Mouse (Mus musculus): Measurements from ENCODE around the gene Mpv17l2. TPM values are rescaled to one million over a fixed set of nuclear protein-coding genes. Genes with fewer than 3 reads are reported as not detected.

Mpv17l2 gene
- polyA plus RNA-seq, 1 experiment from 2014 or later, result 44.0 TPM

DNA sequence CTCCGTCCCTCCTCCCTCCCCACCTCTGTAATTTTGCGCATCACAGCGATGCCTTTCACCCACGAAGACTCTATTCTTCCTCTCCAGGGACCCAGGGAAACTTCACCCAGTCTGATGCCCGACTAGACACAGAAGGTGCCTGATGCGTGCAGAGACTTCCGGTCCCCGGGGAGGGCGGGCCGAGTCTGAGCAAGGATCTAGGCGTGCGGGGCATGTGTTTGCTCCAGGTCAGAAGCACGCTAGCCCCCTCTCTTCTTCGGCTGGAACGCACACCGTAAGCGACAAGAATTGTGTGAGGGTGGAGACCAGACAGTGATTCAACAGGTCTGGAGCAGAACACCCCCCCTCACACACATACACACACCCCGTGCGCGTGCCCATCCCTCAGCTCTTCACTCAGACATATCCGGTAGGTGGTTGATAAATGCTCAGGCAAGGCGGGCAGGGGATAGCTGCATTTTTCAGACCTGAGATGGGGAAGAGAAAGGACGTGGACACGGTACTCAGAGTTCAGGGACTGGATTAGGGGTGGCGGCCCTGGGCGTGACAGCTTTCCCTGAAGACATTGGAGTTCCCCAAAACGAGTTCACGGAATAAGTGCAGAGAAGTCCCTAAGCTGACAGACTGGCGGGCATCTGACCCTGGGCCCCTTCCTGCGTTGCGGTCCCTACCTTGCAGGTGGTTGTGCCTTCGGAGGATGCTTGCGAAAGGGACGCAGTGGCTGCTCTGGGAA lies 5.3 kb upstream of the Mpv17l2 start:
- Histone ChIP-seq H3K9ac (ENCODE audit: low read length) (peak overlapping the region; percentile 70), H3K4me2 (ENCODE audit: low read depth, low read length) (peak overlapping the region; percentile 86), H3K4me1 (ENCODE audit: control insufficient read depth, insufficient read depth, low read length) (peaks cover 21% of the 10 kb centered on the region), H3K36me3 (ENCODE audit: control insufficient read depth, insufficient read depth) (peaks cover 17% of the 10 kb centered on the region), H3K9me3 (replicated peaks; ENCODE audit: control insufficient read depth, low read length) (no peaks in the 10 kb centered on the region), H3K27me3 (ENCODE audit: control insufficient read depth, insufficient read depth, low read length) (no peaks in the 10 kb centered on the region), H3K4me3 (ENCODE audit: low read length) (peak overlapping the region; percentile 56), H3K27ac (ENCODE audit: low read length) (0 out of 2 replicates have a peak overlapping the region, but pooled peaks have one; percentile 44)
- WGBS, result under 1% methylated on average over 34 of the region's 34 CpGs
- ATAC-seq (replicated peaks; ENCODE audit: extremely low read depth, insufficient read depth, low FRiP score), result no peak

DNA sequence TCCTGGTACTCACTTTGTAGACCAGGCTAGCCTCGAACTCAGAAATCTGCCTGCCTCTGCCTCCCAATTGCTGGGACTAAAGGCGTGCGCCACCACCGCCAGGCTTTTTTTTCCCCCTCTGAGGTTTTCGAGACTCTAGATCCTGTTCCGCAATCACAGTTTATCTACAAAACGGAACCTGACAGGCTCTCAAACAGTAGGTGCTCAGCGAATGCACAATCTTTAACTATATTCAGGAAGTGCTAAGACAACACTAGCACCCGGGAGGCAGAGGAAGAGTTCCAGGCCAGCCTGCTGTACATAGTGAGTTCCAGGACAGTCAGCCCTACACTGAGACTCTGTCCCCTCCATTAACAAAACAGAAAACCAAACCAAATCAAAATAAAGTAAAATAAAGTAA lies 4.6 kb upstream of the Mpv17l2 start:
- H3K4me1 ChIP-seq (ENCODE audit: control insufficient read depth, insufficient read depth, low read length), result peaks cover 21% of the 10 kb centered on the region
- no peaks in the 10 kb centered on the region for H3K27me3 ChIP-seq (ENCODE audit: control insufficient read depth, insufficient read depth, low read length)
- peak overlapping the region; percentile 70; the same call in 1 of the 2 replicates for H3K9ac ChIP-seq (ENCODE audit: low read length)
- WGBS, result 71% methylated on average over 9 of the region's 9 CpGs
- ATAC-seq (replicated peaks; ENCODE audit: extremely low read depth, insufficient read depth, low FRiP score), result no peak
- peak overlapping the region; percentile 86 for H3K4me2 ChIP-seq (ENCODE audit: low read depth, low read length)
- H3K27ac ChIP-seq (ENCODE audit: low read length), result no peak overlapping the region
- peaks cover 11% of the 10 kb centered on the region; the same call in 1 of the 2 replicates for H3K36me3 ChIP-seq (ENCODE audit: control insufficient read depth, insufficient read depth)
- no peaks in the 10 kb centered on the region for H3K9me3 ChIP-seq (replicated peaks; ENCODE audit: control insufficient read depth, low read length)
- peak overlapping the region; percentile 56 for H3K4me3 ChIP-seq (ENCODE audit: low read length)

DNA sequence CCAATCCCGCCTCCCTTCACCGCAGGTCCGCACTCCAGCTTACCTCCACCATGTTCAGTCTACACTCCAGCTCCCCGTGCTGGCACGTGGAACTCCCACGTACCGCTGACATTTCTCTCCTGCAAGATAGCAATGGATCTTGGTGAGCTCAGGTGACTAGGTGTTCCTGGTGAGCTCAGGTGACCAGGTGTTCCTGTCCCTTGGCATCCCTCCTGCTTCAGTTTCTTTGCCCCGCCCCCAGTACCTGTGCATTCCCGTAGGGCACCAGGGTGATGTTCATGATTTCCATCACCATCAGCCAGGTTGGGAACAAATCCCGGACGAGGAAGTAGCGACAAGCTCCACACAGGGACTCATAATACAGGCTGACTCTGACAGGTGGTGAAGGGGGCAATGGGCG lies 3.9 kb upstream of the Mpv17l2 start:
- WGBS, result 92% methylated on average over 13 of the region's 13 CpGs
- peaks cover 11% of the 10 kb centered on the region; the same call in 1 of the 2 replicates for H3K36me3 ChIP-seq (ENCODE audit: control insufficient read depth, insufficient read depth)
- H3K4me3 ChIP-seq (ENCODE audit: low read length), result no peak overlapping the region
- no peak overlapping the region for H3K27ac ChIP-seq (ENCODE audit: low read length)
- no peak for ATAC-seq (replicated peaks; ENCODE audit: extremely low read depth, insufficient read depth, low FRiP score)
- peaks cover 28% of the 10 kb centered on the region for H3K4me1 ChIP-seq (ENCODE audit: control insufficient read depth, insufficient read depth, low read length)
- H3K4me2 ChIP-seq (ENCODE audit: low read depth, low read length), result no peak overlapping the region
- H3K9ac ChIP-seq (ENCODE audit: low read length), result no peak overlapping the region
- H3K27me3 ChIP-seq (ENCODE audit: control insufficient read depth, insufficient read depth, low read length), result no peaks in the 10 kb centered on the region
- no peaks in the 10 kb centered on the region for H3K9me3 ChIP-seq (replicated peaks; ENCODE audit: control insufficient read depth, low read length)

DNA sequence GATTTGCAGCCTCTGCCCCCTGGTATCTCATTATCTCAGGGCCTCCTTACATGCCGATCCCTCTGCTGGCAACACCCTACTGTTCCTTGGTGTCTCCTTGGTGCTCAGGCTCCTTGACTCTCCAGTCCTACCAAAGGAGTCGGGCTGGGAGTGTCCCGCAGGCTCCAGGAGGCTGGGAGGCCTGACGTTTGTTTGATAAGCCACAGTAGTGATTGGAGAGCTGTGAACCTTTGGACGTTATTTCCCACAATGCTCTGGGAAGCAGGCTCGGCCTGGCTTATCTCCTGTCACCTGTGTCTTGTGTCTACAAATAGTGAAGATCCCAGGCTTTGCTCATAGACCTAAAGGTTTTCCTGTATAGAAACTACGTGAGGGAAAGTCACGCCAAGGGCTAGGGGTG lies 3.3 kb upstream of the Mpv17l2 start:
- Histone ChIP-seq H3K36me3 (ENCODE audit: control insufficient read depth, insufficient read depth) (peaks cover 11% of the 10 kb centered on the region; the same call in 1 of the 2 replicates), H3K4me1 (ENCODE audit: control insufficient read depth, insufficient read depth, low read length) (peaks cover 34% of the 10 kb centered on the region), H3K4me3 (ENCODE audit: low read length) (no peak overlapping the region), H3K9me3 (replicated peaks; ENCODE audit: control insufficient read depth, low read length) (no peaks in the 10 kb centered on the region), H3K9ac (ENCODE audit: low read length) (no peak overlapping the region), H3K4me2 (ENCODE audit: low read depth, low read length) (no peak overlapping the region), H3K27me3 (ENCODE audit: control insufficient read depth, insufficient read depth, low read length) (no peaks in the 10 kb centered on the region), H3K27ac (ENCODE audit: low read length) (no peak overlapping the region)
- no peak for ATAC-seq (replicated peaks; ENCODE audit: extremely low read depth, insufficient read depth, low FRiP score)
- WGBS, result 60% methylated on average over 8 of the region's 8 CpGs

DNA sequence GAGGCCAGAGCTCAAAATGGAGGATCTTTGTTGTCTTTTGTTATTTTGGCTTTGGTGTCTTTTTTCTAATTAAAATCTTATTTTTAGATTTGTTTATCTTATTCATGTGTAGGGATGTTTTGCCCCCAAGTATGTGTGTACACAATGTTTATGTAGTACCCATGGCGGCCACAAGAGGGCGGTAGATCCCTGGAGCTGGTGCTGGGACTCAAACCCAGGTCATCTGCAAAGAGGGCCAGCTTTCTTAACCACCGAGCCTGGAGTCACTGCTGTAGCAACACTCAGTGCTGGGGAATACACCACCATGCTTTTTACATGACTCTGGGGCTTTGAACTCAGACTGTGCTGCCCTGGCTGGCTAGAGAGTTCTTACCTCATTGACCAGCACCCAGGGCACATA lies 2.6 kb upstream of the Mpv17l2 start:
- H3K36me3 ChIP-seq (ENCODE audit: control insufficient read depth, insufficient read depth), result peaks cover 5% of the 10 kb centered on the region; the same call in 1 of the 2 replicates
- H3K4me1 ChIP-seq (ENCODE audit: control insufficient read depth, insufficient read depth, low read length), result peaks cover 38% of the 10 kb centered on the region
- no peak for ATAC-seq (replicated peaks; ENCODE audit: extremely low read depth, insufficient read depth, low FRiP score)
- WGBS, result 7% methylated on average over 3 of the region's 3 CpGs
- no peaks in the 10 kb centered on the region for H3K27me3 ChIP-seq (ENCODE audit: control insufficient read depth, insufficient read depth, low read length)
- no peak overlapping the region for H3K9ac ChIP-seq (ENCODE audit: low read length)
- no peak overlapping the region for H3K4me3 ChIP-seq (ENCODE audit: low read length)
- H3K27ac ChIP-seq (ENCODE audit: low read length), result no peak overlapping the region
- H3K4me2 ChIP-seq (ENCODE audit: low read depth, low read length), result no peak overlapping the region
- H3K9me3 ChIP-seq (replicated peaks; ENCODE audit: control insufficient read depth, low read length), result no peaks in the 10 kb centered on the region

DNA sequence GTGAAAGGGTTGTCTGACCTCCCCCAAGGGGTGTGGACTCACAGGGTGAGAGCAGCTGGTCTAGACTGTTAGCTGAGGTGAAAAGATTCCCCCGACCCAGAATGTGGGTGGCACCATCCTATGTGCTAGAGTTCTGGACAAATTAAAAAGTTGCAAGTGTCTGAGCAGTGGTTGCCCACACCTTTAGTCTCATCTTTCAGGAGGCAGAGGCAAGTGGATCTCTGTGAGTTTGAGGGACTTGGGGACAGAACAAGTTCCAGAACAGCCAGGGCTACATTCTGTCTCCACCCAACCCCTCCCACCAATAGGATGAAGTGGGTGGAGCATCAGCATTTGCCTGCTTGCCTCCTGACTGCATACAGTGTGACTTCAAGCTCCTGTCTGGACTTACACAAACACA lies 1.4 kb upstream of the Mpv17l2 start:
- 67% methylated on average over 1 of the region's 1 CpGs for WGBS
- Histone ChIP-seq H3K4me1 (ENCODE audit: control insufficient read depth, insufficient read depth, low read length) (peaks cover 37% of the 10 kb centered on the region), H3K27ac (ENCODE audit: low read length) (no peak overlapping the region)

DNA sequence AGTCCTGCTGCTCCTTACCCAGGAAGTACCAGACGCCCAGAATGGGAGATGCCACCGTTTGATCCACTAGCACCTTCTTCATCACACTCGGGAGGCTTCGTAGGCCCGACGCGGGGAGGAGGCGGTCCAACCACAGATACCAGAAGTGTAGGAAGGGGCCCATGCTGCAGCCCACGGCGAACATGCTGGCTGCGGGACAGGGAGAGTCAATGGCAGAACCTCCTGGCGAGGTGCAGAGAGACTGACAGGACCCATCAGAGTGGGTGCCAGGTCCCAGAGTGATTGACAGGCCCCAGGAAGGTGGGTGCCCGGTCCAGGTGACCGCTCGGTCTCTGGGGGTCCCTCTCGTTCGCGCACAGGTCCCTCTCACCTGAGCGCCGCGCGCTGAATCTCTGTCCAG lies 396 bp downstream of the Mpv17l2 start:
- peak overlapping the region; percentile 84 for H3K4me2 ChIP-seq (ENCODE audit: low read depth, low read length)
- WGBS, result under 1% methylated on average over 22 of the region's 22 CpGs
- H3K27ac ChIP-seq (ENCODE audit: low read length), result peak overlapping the region; percentile 70
- H3K9me3 ChIP-seq (replicated peaks; ENCODE audit: control insufficient read depth, low read length), result no peaks in the 10 kb centered on the region
- peaks cover 15% of the 10 kb centered on the region for H3K36me3 ChIP-seq (ENCODE audit: control insufficient read depth, insufficient read depth)
- peak; percentile 3; the same call in 1 of the 2 replicates for ATAC-seq (replicated peaks; ENCODE audit: extremely low read depth, insufficient read depth, low FRiP score)
- peaks cover 24% of the 10 kb centered on the region for H3K4me1 ChIP-seq (ENCODE audit: control insufficient read depth, insufficient read depth, low read length)
- H3K27me3 ChIP-seq (ENCODE audit: control insufficient read depth, insufficient read depth, low read length), result no peaks in the 10 kb centered on the region
- peak overlapping the region; percentile 79 for H3K9ac ChIP-seq (ENCODE audit: low read length)
- peak overlapping the region; percentile 64 for H3K4me3 ChIP-seq (ENCODE audit: low read length)

More for the DNA sequence above, 1.4 kb upstream of the Mpv17l2 start:
- Histone ChIP-seq H3K4me2 (ENCODE audit: low read depth, low read length) (no peak overlapping the region), H3K4me3 (ENCODE audit: low read length) (no peak overlapping the region), H3K9me3 (replicated peaks; ENCODE audit: control insufficient read depth, low read length) (no peaks in the 10 kb centered on the region), H3K27me3 (ENCODE audit: control insufficient read depth, insufficient read depth, low read length) (no peaks in the 10 kb centered on the region), H3K36me3 (ENCODE audit: control insufficient read depth, insufficient read depth) (peaks cover 9% of the 10 kb centered on the region), H3K9ac (ENCODE audit: low read length) (no peak overlapping the region)
- ATAC-seq (replicated peaks; ENCODE audit: extremely low read depth, insufficient read depth, low FRiP score), result no peak

DNA sequence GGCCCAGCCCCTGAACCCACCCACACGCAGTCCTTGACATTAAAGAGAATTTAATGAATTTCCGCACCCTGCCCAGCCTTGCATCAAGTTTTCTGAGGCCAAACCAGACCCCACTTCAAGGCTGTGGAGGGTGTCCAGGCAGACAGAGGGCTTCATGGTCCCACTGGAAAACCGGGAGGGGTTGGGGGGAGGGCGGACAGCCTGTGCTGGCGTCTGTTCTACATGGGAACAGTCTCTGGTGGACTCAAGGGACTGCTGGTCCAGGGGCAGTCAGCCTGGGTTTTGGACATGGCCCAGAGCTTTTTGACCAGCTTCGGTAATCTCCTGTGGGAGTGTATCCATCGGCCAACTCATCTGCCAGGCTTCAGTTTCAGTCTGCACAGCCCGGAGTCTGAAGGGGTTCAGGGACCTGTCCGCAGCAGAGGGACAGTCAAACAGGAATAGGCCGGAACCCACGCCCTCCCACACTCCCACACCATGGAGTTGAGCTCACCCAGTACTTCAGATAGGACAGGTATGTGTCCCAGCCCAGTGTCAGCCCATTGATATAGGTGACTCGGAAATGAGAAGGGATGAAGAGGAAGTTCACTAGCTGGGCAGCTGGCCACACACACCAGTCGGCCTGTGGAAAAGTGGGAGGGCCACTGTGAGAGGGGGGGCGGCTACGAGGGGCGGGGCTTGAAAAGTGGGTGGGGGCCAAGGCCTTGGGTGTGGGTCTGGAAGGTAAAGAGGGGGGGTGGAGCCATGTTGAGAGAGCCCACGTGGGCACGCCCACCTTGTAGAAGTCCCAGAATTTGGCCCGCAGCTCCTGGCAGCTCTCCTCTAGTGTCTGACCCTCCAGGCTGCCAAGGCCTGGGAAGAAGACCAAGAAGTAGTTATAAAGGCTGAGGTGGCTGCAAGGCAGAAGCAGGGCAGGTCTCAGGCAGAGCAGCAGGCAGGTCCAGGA lies 1.9 kb downstream of the Mpv17l2 start:
- no peak for ATAC-seq (replicated peaks; ENCODE audit: extremely low read depth, insufficient read depth, low FRiP score)
- Histone ChIP-seq H3K4me3 (ENCODE audit: low read length) (no peak overlapping the region), H3K9ac (ENCODE audit: low read length) (no peak overlapping the region), H3K4me2 (ENCODE audit: low read depth, low read length) (no peak overlapping the region), H3K9me3 (replicated peaks; ENCODE audit: control insufficient read depth, low read length) (no peaks in the 10 kb centered on the region), H3K4me1 (ENCODE audit: control insufficient read depth, insufficient read depth, low read length) (peaks cover 31% of the 10 kb centered on the region), H3K27ac (ENCODE audit: low read length) (peak overlapping the region; percentile 43; the same call in 1 of the 2 replicates), H3K27me3 (ENCODE audit: control insufficient read depth, insufficient read depth, low read length) (no peaks in the 10 kb centered on the region), H3K36me3 (ENCODE audit: control insufficient read depth, insufficient read depth) (peaks cover 15% of the 10 kb centered on the region)
- 65% methylated on average over 19 of the region's 19 CpGs for WGBS

DNA sequence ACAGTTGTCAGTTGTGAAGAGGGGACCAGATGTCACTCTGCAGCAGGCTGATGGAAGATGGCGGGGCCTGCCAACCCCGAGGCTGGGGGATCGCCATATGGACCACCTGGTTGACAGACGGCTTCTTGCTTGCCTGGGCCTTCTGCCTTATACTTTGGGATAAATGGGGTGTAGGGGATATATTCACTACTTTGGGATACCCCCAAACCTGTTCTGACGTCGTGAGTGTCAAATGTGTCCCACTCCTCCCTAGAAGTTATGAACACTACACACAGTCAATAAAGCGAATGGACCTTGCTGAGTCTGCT lies 2.5 kb downstream of the Mpv17l2 start:
- Histone ChIP-seq H3K27me3 (ENCODE audit: control insufficient read depth, insufficient read depth, low read length) (no peaks in the 10 kb centered on the region), H3K4me2 (ENCODE audit: low read depth, low read length) (no peak overlapping the region), H3K9ac (ENCODE audit: low read length) (no peak overlapping the region), H3K9me3 (replicated peaks; ENCODE audit: control insufficient read depth, low read length) (no peaks in the 10 kb centered on the region), H3K36me3 (ENCODE audit: control insufficient read depth, insufficient read depth) (peaks cover 15% of the 10 kb centered on the region), H3K4me3 (ENCODE audit: low read length) (no peak overlapping the region), H3K4me1 (ENCODE audit: control insufficient read depth, insufficient read depth, low read length) (peaks cover 37% of the 10 kb centered on the region), H3K27ac (ENCODE audit: low read length) (no peak overlapping the region)
- WGBS, result 88% methylated on average over 7 of the region's 7 CpGs
- no peak for ATAC-seq (replicated peaks; ENCODE audit: extremely low read depth, insufficient read depth, low FRiP score)

All from heart, embryonic 16.5 days (tissue).